Mouse (Mus musculus) midbrain, embryonic 14.5 days (tissue): ENCODE data around the gene 9130230L23Rik. TPM values are rescaled to one million over a fixed set of nuclear protein-coding genes. Genes with fewer than 3 reads are reported as not detected.

Experiments
- ATAC-seq: fragments of 200-750 bp; cut with Nextera tagmentation; 2 replicates; pipeline ENCODE4 v1.8.0; 2017; ENCODE audit warnings: moderate number of reproducible peaks, moderate library complexity; ENCODE audit not compliant: low FRiP score, low TSS enrichment
- DNase-seq: peaks from one replicate; pipeline ENCODE4 v3.0.0-alpha.2; 2015
- H3K27ac ChIP-seq: fragments of 300-500 bp; sonication (generic); replicated peaks from 2 replicates; pipeline ENCODE4 v1.5.1; 2014; ENCODE audit warnings: mild to moderate bottlenecking, low read depth, low read length, moderate library complexity
- H3K27me3 ChIP-seq: fragments of 300-500 bp; sonication (generic); 2 replicates; pipeline ENCODE4 v1.6.1; 2014; ENCODE audit warnings: low read length, control low read depth, mixed read lengths; ENCODE audit not compliant: control insufficient read depth, insufficient read depth
- H3K36me3 ChIP-seq: fragments of 300-500 bp; sonication (generic); 2 replicates; pipeline ENCODE4 v1.6.1; 2014; ENCODE audit warnings: low read length, control low read depth; ENCODE audit not compliant: control insufficient read depth, insufficient read depth
- H3K4me1 ChIP-seq: fragments of 300-500 bp; sonication (generic); 2 replicates; pipeline ENCODE4 v1.6.1; 2014; ENCODE audit warnings: mild to moderate bottlenecking, antibody characterized with exemption, low read length, control low read depth; ENCODE audit not compliant: control insufficient read depth, insufficient read depth
- H3K4me2 ChIP-seq: fragments of 300-500 bp; sonication (generic); 2 replicates; pipeline ENCODE4 v1.6.1; 2014; ENCODE audit warnings: mild to moderate bottlenecking, low read length, moderate library complexity
- H3K4me3 ChIP-seq: fragments of 300-500 bp; sonication (generic); replicated peaks from 2 replicates; pipeline ENCODE4 v1.5.1; 2014; ENCODE audit warnings: low read depth, low read length
- H3K9ac ChIP-seq: fragments of 300-500 bp; sonication (generic); replicated peaks from 2 replicates; pipeline ENCODE4 v1.6.1; 2014; ENCODE audit warnings: mild to moderate bottlenecking, low read length, moderate library complexity
- H3K9me3 ChIP-seq: fragments of 300-500 bp; sonication (generic); 2 replicates; pipeline ENCODE4 v1.6.1; 2016; ENCODE audit warnings: low read length, control low read depth, mixed read lengths; ENCODE audit not compliant: control insufficient read depth
- WGBS: fragments of 180-500 bp; shearing (Covaris S2); extraction: QIAGEN DNeasy Blood & Tissue Kit; methylation state at CpG from one replicate; pipeline ENCODE4 v1.1.7; 2014; 5-methylcytosine and 5-hydroxymethylcytosine counted together
- polyA plus RNA-seq: library from polyadenylated mRNA; unstranded; fragments of >200 nt; fragmentation: Nextera tagmentation; extraction: Ambion mirVana; gene quantifications from 2 replicates; pipeline ENCODE4 v1.2.1, GENCODE M21; 2014

The 9130230L23Rik gene
- polyA plus RNA-seq, 1 experiment from 2014 or later, result not detected

DNA sequence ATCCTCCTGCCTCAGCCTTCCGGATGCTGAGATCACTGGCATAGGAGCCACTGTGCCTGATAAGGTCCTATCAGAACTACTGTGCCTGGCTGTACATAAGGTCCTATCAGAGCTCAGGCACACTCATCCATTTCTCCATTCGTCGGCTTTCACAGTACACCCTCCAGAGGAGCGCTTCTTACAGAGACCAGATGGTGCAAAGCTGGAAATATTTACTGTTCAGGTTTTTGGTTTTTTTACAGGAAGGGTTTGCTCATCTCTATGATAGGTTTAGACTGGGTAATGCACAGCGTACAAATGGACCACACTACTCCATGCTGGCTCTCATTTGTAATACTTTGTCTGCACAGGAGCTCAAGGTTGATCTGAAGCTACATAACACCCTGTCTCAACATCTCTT lies 40.8 kb downstream of the 9130230L23Rik start:
- Histone ChIP-seq H3K4me1 (no peaks in the 10 kb centered on the region), H3K36me3 (no peaks in the 10 kb centered on the region), H3K4me3 (no peak overlapping the region), H3K4me2 (no peak overlapping the region), H3K9ac (no peak overlapping the region), H3K27me3 (no peaks in the 10 kb centered on the region), H3K9me3 (no peaks in the 10 kb centered on the region), H3K27ac (no peak overlapping the region)
- 97% methylated on average over 5 of the region's 5 CpGs for WGBS
- ATAC-seq, result no peak
- no peak for DNase-seq

DNA sequence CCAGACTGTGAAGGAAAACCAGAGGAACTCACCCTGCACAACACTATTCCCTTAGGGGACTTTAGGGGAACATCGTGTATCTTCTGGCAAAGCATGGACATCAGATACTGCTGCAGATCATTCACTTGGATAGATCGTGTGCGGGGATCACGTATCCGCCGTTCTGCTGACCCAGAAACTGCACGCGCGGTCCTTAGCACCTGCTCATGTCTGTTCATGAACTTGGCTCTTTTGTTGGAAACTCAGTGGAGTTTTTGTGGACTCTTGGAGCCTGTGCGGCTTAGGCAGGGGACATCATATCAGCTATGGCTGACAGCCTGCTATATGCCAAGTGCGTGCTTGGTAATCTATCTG lies 43.5 kb downstream of the 9130230L23Rik start:
- H3K4me1 ChIP-seq, result 0 out of 2 replicates have a peak, but pooled peaks cover under 1% of the 10 kb centered on the region
- 91% methylated on average over 11 of the region's 11 CpGs for WGBS

DNA sequence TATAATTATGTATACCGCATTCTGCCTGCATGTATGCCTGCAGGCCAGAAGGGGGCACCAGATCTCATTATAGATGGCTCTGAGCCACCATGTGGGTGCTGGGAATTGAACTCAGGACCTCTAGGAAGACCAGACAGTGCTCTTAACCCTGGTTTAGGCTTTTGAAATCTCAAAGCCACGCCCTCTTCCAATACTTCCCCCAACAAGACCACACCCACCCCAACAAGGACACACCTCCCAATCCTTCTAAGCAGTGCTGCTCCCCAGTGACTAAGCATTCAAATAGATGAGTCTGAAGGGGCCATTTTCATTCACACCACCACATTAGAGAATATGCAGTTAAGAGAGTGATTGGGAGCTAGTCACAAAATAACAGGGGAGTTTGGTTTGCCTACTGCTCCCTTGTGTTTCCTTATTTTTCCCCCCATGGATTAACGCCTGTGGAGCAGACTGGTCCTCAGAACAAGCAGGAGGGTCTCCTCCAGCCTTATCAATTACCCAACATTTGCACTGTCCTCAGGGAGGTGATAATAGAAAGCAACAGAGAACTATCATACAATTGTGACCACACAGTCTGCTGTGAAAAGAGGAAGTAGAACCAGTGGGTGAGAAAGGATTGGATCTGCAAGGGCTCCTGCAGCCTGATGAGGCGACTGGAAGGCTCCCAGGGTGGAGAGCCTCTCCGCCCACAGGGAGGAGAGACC lies 44.0 kb downstream of the 9130230L23Rik start:
- ATAC-seq, result no peak
- WGBS, result 79% methylated on average over 5 of the region's 5 CpGs
- Histone ChIP-seq H3K4me2 (no peak overlapping the region), H3K36me3 (no peaks in the 10 kb centered on the region), H3K27me3 (no peaks in the 10 kb centered on the region), H3K27ac (no peak overlapping the region), H3K4me1 (0 out of 2 replicates have a peak, but pooled peaks cover 5% of the 10 kb centered on the region), H3K9me3 (no peaks in the 10 kb centered on the region), H3K4me3 (no peak overlapping the region), H3K9ac (no peak overlapping the region)
- DNase-seq, result no peak

More for the DNA sequence above, 43.5 kb downstream of the 9130230L23Rik start:
- Histone ChIP-seq H3K36me3 (no peaks in the 10 kb centered on the region), H3K27me3 (no peaks in the 10 kb centered on the region), H3K4me2 (no peak overlapping the region), H3K9me3 (no peaks in the 10 kb centered on the region), H3K27ac (no peak overlapping the region), H3K9ac (no peak overlapping the region), H3K4me3 (no peak overlapping the region)
- DNase-seq (no peak), ATAC-seq (no peak)

- no peaks in the 10 kb centered on the region for H3K9me3 ChIP-seq
- no peak overlapping the region for H3K27ac ChIP-seq
- ATAC-seq, result no peak
- no peak overlapping the region for H3K9ac ChIP-seq
- no peaks in the 10 kb centered on the region for H3K27me3 ChIP-seq
- no peak overlapping the region for H3K4me3 ChIP-seq
- DNase-seq, result peak; percentile 82
- H3K36me3 ChIP-seq, result no peaks in the 10 kb centered on the region
- WGBS, result 6% methylated on average over 4 of the region's 4 CpGs
- no peak overlapping the region for H3K4me2 ChIP-seq
- peaks cover 9% of the 10 kb centered on the region; the same call in 1 of the 2 replicates for H3K4me1 ChIP-seq
Observed at GRCm38 (mm10) chr5:65958597-65958996, 45.5 kb downstream of the 9130230L23Rik start.

- no peaks in the 10 kb centered on the region for H3K27me3 ChIP-seq
- DNase-seq (no peak), ATAC-seq (no peak)
- no peaks in the 10 kb centered on the region for H3K9me3 ChIP-seq
- H3K36me3 ChIP-seq, result no peaks in the 10 kb centered on the region
- peak overlapping the region; percentile 15; the same call in 1 of the 2 replicates for H3K4me3 ChIP-seq
- peak overlapping the region; percentile 47 for H3K4me2 ChIP-seq
- H3K27ac ChIP-seq, result no peak overlapping the region
- peaks cover 9% of the 10 kb centered on the region; the same call in 1 of the 2 replicates for H3K4me1 ChIP-seq
- WGBS, result 76% methylated on average over 9 of the region's 9 CpGs
- H3K9ac ChIP-seq, result no peak overlapping the region
Observed at GRCm38 (mm10) chr5:65956144-65957008, 47.7 kb downstream of the 9130230L23Rik start.

DNA sequence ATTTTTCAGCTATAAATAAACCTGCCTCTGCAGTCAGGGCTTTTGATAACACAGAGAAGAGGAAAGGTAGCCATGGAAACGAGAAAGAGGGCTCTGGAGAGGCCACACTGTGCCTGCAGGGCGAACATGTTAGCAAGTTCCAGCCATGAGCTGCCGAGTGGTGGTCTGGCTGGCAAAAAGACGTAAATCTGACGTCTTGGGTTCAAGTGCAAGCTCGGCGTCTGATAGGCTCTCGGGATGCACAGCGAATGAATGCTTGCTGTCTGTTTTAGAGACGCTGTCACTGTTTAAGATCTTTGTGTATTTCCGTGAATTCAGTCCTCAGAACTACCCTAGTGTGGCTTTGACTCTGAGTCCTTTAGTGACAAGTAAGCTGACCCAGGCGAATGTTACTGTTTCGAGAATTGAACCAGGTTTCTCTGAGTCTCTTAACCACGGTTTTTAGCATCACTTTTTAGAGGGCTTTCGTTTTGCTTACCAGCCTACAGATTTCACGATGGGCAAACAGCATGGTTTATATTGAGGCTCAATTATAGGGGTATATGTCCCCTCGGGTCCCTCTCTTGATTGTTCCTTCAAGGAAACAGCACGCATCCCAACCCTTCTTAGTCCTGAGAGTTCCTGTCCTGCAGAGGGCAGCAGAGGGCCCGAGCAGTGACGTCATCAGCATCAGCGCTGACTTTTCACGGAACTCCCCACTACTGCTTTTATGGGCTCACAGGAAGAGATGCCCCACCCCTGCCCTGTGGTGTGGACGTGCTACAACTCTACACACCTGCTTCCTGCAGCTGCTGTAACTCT lies 48.5 kb downstream of the 9130230L23Rik start:
- Histone ChIP-seq H3K27me3 (no peaks in the 10 kb centered on the region), H3K4me3 (peak overlapping the region; percentile 15; the same call in 1 of the 2 replicates), H3K9ac (no peak overlapping the region), H3K9me3 (no peaks in the 10 kb centered on the region), H3K36me3 (no peaks in the 10 kb centered on the region), H3K27ac (peak overlapping the region; percentile 65), H3K4me1 (peaks cover 10% of the 10 kb centered on the region; the same call in 1 of the 2 replicates), H3K4me2 (peak overlapping the region; percentile 47)
- no peak for ATAC-seq
- 40% methylated on average over 23 of the region's 23 CpGs for WGBS
- peak; percentile 81 for DNase-seq

DNA sequence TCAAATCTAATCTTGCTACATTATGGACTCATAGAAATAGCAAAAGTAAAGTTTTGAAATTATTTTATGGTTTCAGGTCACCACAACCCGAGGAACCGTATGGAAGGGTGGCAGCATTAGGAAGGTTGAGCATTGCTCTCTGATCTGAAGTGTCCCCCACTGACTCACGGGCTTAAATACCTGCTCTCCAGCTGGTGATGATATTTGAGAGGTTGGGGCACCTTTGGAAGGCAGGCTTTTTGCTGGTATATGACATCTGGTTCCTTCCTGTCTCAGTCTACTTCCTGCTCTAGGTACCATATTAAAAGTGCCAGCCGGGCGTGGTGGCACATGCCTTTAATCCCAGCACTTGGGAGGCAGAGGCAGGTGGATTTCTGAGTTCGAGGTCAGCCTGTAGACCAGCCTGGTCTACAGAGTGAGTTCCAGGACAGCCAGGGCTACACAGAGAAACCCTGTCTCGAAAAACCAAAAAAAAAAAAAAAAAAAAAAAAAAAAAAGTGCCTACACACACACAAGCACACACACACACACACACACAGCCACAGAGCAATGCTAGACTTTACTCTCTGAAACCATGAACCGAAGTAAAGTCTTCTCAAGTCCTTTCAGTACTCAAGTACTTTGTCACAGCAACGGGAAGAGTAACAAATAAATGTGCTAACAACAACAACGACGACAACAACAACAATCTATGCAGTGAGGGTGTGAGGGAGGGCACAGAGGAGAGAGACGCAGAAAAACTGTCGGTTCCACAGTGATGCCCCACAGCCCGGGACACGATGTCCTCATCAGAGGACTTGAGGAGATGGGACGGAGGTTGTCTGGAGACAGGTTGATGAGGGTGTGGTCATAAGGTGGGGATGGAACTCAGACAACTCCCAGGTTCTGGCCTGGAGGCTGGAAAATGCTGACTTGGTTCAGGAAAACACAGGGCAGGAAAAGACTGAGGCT lies 49.7 kb downstream of the 9130230L23Rik start:
- no peak overlapping the region; the same call in 1 of the 2 replicates for H3K4me2 ChIP-seq
- 95% methylated on average over 16 of the region's 16 CpGs for WGBS

More for the DNA sequence above, 49.7 kb downstream of the 9130230L23Rik start:
- Histone ChIP-seq H3K27ac (peak overlapping the region; percentile 65), H3K4me1 (peaks cover 18% of the 10 kb centered on the region), H3K36me3 (no peaks in the 10 kb centered on the region), H3K27me3 (no peaks in the 10 kb centered on the region), H3K9ac (no peak overlapping the region), H3K4me3 (no peak overlapping the region), H3K9me3 (no peaks in the 10 kb centered on the region)
- DNase-seq, result no peak
- no peak for ATAC-seq
